Mouse (Mus musculus): ENCODE data around the gene Ttc13.

Ttc13 gene

DNA sequence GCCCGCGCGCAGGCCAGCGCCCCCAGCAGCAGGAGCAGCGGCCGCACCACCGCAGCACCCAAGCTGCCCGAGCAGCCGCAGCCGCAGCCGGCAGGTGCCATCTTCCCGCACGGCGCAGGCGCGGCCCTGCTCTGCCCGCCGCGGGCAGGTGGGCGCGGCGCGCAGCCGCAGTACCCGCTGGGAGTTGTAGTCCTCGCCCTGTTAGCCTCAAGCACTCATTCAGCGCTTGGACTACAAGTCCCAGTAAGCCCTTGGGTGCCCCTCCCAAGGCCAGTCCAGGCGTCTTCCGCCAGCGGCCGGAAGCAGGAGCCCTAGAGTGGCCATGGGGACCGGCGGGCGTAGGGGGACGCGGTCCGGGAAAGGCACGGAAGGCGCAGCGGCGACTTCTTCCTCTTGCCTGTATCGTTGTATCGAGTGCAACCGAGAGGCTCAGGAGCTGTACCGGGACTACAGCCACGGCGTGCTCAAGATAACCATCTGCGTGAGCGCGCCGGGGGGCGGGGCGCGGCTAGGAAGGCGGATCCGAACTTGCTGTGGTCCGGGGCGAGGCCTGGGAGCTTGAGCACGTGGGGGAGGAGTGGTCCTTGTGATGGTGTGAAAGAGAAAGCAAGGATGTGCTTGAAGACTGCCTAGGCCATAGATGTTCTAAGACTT, at the start of gene Ttc13, which contains the start of gene Arv1:
TSS of gene Ttc13 (minus strand) at position 122 of the 654 bp plus-strand sequence.
TSS of gene Arv1 (plus strand) at position 278 of the 654 bp plus-strand sequence.
- peak; percentile 94 to 95 for DNase-seq

DNA sequence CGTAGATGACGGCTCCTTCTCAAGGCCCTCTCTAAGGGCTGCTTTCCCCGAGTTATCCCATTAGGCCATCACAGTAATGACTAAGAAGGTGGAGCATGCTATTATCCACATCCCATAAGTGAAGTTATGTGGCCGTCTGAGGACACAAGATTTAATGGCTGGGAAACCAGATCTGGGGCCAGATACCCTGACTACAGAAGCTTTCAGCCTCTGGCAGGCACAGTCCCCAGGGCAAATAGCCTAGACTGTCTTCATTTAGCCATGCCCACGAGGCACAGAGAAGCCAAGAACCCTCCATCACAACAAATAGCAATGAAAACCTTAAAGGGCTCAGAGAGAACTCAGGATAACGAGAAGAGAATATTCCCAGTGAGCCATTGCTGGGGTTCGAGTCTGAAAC, 41.3 kb upstream of the Ttc13 start:
- no peak for DNase-seq

DNA sequence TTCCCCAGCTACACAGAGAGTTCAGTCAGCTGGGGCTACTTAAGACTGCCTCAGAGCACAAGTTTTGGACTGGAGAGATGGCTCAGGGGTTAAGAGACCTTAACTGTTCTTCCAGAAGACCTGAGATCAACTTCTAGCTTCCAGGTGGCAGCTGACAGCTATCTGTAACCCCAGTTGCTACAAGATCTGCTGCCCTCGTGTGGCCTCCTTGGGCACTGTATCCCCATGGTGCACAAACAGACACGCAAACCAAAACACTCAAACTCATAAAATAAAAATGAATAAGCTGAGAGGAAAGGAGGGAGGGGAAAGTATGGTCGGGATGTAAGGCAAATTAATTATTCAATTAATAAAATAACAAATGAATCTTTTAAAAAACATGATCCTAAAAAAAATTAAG, 36.8 kb upstream of the Ttc13 start:
- no peak for DNase-seq

DNA sequence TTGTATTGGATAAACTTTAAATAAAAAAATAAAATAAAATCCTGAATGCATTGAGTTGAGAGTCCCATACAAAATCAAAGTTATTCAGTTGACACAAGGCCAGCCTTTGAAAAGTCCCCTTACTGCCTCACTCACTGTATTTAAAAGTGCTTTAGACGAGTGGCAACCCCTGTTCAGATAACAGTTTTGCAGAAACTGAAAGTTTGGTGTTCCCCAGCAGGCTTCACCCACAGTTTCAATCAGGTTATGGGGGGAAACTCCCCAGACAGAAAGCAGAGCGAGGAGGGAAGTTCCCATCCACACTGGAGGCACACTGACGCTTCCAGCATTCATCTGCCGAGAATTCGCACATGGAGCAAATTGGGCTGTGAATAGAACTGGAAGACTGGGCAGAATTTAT, 34.8 kb upstream of the Ttc13 start:
- DNase-seq = no peak

DNA sequence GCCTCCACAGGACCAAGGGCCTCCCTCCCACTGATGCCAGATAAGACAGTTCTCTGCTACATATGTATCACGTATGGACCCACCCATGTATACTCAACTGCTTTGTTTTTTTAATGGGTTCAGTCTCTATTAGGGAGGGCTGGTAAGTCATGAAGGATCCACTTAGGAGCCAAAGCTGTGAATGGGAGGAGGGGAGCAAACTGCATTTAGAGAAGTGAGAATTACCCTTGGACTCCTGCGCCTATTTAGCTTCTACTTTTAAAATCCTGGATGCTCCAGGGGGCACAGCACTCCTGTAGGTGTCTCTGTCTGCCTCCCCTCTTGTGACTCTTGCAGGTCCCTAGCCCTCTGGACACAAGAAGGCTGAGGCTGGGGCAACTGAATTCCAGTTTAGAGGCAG, 34.4 kb upstream of the Ttc13 start:
- no peak for DNase-seq

DNA sequence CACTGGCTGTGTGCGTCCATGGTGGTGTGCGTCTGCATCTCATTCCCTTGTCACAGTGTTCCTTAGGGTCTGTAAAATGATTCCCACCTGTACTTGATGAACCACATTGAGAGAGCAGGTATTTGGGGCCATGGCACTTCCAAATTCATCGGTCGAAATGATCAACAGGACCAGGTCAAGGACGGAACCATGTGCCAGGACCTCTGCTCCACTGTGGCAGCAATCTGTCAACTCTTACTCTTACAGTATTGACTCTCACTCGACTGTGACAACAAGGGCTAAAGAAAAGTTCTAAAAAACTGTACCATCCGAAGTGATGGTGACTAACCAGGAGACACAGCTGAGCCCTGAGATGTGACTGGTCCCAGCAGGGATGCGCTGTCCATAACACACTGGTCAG, 33.7 kb upstream of the Ttc13 start:
- DNase-seq = no peak

DNA sequence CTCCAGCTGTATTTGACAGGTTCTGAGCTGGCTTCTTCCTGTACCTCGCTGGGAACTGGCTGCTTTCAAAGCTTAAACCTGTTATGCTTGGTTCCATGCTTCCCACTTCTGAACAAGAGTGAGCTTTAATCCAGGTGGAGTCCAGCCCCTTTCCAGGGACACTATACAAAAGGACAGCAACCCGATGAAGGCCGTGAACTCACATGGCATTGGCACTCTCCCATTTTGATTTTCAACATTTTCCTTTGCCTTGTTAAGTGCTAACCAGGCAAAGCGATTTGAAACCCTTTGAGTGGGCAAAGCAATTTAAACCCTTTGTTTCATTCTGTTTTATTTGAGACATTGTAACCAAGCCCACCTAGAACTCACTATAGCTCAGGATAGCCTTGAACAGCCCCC, 33.0 kb upstream of the Ttc13 start:
- DNase-seq = no peak

DNA sequence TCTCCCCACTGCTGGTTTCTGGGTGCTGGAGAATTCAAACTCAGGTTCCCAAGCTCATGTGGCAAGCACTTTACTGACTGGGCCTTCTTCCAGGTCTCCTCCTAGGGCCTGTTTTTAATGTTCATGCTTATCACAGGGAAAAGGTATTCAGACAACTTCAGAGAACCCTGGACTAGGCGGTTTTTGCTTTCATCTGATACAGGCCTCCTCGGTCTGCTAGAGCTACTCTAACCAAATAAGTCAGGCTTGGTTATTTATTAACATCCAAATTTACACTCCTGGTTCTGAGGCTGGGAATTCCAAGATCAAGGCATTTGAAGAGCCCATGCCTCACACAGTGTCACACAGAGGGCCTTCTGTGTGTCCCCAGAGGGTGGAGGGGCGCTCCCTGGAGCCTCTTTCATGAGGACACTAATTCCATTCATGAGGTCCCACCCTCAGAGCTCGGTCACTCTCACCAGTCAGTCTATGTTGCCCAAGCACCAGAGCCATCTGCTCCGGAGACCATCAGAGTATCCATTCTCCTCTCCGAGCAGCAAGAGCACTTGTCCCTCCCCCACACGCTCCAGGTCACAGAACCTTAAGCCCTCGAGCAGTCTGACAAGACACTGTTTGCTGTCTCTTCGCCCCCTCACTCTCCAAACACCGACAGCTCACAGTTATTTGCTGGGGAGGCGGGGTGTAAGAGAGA, 32.5 kb upstream of the Ttc13 start:
- no peak for DNase-seq

DNA sequence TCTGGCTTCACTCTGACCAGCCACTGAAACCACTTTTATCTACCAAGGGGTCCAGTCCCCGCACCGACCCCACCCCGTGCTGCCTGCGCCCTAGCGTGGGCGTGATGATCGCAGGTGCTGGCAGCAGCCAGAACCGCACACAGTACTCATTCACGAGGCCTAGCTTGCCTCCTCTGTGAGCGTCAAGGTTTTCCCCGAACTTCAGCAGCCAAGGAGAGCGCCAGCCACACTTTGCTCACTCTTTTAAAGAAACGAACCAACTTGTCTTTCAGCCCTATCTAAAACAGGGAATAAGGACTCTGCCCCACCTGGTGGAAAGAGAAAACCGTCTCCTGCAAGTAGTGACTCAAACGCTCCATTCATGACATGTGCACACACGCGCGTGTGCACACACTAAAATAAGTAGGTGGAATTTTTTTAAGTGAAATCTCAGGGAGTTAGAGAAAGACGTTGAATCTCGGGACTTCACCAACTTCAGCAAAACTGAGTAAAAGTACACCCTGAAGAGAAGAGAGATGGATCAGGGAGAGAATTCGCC, 30.6 kb upstream of the Ttc13 start:
- no peak for DNase-seq

DNA sequence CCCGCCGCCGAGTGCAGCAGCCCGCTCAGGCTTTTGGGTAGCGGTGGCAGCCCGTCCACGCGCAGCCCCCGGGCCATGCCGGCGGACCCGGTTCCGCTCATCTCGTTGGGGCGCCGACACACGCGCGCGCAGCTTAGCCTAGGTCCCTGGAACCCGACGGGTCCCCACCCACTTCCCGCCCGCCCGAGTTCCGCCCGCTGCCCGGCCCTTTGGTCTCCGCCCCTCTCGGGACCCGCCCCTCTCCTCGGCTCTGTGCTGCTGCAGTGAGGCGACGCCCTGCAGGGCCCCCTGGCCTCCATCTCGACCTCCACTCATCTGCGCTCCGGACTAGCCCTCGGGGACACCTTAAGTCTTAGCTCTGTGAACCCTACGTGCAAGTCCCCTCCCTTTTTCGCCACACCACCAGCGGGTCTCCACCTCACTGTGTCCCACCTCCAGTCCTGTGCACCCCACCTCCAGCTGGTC, 30.0 kb upstream of the Ttc13 start, which contains the start of gene Fam89a:
TSS of gene Fam89a (minus strand) at position 124 of the 465 bp plus-strand sequence.
- peak; percentile 32 to 35 for DNase-seq

DNA sequence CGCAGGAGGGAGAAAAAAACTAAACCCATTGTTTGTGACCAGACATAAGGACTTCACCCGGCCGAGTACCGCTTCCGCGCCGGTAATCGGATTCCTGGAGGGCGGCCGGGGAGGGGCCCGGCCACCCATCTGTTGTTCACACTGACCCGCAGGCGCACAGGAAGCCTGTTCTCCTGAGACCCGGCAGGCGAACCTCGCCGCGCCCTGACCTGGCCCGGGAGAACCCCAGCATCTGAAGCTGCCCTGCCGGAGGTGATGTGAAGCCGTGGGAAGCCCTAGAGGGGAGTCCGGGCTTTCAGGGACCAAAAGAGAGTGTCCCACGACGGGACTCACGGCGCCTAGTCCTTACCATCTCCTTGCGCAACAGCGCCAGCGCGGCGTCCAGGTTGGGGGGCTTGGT, 29.4 kb upstream of the Ttc13 start:
- no peak for DNase-seq

DNA sequence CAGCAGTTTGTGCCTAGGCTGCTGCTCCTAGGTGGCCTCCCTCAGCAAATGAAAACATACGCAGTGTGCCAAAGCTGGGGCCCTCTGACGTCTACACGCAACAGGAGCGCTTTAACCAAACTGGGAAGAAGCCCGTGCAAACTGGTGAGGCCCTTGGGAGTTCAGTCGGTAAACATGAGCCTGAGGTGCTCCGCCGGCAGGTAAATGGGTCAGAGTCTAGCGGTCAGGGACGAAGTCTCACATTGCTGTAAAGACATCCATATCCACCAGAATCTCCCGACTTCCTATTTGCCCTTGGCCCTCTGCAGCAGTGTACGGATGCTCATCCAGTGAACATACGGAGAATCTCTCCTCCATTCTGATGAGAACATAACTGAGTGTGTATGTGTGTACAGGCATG, 24.9 kb upstream of the Ttc13 start:
- DNase-seq = no peak

DNA sequence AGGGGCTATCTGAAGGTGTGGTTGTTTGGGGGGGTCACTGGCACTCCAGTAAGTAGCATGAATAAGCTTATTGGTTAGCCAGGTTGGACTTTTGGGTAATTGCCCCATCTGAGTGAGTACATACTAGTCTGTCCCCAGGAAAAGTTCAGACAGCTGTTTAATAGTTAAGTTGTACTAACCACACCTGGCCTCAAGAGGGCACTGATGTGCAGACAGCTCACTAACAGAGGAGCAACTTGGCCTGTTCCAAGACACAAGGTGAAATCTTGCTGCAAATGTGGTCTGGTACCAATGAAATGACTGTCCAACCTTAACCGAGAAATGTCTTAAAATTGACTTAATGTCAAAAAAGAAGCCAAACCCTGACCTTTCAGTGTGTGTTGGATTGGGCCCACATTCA, 17.5 kb upstream of the Ttc13 start:
- no peak for DNase-seq

DNA sequence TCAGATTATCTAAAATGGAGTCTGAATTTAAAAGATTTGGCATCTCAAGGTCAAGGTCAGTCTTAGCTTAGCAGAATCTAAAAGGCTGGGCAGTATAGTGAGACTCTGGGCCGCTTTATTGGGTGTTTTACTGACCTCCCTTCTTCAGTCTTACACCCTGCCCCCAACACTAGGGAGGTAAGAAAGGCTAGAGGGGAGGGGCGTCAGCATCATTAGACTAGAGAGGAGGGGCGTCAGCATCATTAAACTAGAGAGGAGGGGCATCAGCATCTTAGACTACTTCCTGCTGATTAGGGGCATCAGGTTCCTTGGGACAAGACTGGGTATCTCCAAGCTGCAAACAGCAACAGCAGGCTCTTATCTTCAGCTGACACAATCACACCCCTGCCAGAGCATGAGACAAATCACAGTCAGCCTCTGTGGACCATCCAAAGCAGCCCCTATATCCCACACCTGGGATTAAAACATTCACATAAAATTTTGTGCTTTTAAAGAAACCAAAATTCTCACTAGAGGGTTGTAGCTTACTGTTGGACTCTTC, 13.7 kb upstream of the Ttc13 start:
- no peak for DNase-seq

DNA sequence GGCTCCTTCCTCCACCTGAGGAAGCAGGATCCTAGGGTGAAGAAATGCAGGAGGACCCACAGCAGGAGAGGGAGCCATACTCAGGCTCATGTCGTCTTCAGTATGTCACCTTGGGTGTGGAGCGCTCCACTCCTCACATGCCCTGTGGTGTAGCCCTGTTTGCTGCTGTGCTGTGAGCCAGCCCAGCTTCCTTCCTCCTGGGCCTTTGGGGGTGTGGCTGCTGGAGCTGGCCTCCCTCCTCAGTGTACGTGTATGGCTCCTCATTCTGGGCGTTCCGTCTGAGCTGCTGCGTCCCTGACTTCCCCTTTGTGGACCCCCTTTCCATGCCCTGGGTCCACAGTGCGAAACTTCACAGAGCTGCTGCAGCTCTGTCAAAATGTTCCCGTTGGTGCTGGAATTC, 11.0 kb upstream of the Ttc13 start:
- no peak for DNase-seq

DNA sequence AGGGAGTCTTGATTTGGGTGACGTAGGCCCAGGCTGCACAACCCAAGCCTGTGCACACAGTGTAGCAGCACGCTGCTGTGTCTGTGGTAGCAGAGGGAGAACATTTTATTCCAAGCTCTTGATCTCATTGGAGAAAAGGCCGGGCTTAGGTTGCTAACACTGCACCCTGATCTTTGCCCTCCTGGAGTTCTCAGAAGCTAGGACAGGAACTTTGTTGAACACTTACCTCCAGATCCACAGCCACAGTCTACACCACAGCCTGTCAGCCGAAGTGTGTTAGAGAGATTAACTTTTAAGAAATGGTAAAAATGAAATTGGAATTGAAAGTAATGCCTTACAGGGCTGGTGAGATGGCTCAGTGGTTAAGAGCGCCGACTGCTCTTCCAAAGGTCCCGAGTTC, 2.5 kb upstream of the Ttc13 start:
- DNase-seq = no peak

DNA sequence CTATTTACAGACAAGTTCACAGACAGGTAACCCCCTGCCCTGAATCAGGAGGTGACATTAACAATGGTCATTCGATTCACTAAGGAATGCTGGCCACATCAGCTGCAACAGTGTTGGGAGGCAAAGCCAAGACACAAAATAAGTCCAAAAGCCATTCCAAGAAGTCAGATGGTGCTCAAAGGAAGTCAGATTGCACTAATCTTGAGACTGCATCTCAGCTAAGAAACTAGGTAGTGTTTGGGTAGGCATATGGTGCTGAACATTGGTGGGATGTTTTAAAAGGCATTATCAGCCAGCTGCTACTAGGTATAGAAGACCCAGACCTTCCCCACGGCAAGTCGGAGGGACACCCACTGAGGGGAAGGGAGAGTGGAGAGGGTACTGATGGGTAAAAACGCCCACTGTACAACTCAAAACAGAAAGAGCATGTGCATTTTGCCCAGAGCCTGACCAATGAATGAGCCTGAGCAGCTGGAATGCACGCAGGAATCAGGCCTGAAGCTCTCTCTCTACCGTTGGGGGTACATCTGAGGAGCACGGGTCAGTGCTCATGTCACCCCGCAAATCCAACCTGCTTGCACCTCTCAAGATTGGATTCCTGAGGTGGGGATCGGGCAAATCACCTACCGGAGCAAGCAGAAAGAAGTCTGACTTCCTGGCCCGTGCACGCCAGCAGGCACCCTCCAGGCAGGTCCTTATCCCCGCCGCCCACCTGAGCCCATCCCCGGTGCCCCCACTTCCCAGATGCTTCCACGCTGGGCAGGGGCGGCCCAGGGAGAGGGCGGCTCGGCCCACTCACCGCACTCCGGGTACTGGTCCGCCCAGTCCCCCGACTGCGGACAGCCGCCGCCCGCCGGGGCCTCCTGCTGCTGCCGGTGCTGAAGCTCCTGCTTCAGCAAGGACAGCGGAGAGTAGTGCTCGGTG, 583 bp downstream of the Ttc13 start:
- DNase-seq = no peak

DNA sequence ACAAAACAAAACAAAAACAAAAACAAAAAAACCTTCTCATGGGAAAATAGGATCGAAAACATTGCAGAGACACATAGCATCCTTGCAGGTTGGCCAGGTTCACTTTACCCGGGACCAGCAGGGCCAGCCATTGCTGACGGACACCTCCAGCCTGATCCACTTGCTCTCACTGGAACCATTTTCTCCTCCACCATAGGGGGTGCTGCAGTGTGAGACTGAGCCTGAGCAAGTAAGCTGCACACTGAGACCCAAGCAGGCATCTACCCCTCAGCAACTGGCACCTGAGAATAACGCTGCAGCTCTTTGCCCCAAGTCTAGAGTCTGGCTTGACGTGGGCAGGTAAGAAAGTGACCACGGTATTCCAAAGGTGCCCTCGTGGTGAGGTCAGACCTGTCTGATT, 1.6 kb downstream of the Ttc13 start:
- DNase-seq = no peak

DNA sequence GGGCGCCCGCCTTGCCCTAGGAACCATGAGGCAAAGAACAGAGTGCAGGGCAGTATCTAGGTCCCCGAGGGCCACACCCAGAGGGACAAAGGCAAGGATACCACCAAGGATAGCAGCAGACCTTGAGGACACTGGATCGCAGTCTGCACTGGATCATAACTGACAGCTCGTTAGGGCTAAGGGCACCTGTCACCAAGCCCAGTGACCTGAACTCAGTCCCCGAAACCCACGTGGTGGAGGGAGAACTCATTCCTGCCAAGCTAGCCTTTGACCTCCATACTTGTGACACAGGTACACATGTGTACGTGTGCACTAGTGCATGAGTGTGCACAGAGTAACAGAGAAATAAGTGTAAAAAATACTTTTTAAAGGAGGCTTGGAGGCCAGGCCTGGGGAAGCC, 6.0 kb downstream of the Ttc13 start:
- no peak for DNase-seq

DNA sequence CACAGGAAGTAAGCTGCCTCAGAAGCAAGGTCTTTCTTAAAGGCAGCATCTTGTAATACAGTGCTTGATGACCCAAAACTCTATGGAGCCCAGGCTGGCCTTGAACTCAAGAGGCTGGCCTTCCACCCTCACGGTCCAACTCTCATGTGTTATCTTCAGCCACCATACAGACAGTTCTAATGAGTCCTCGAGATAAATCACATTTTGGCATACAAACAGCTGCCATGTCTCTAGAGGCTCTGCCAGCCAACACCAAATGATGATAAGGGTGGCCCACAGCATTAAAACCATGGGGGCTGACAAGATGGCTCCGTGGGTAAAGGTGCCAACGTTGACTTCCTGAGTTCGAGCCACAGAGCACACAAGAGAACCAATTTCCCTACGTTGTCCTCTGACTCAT, 8.6 kb downstream of the Ttc13 start:
- no peak for DNase-seq

DNA sequence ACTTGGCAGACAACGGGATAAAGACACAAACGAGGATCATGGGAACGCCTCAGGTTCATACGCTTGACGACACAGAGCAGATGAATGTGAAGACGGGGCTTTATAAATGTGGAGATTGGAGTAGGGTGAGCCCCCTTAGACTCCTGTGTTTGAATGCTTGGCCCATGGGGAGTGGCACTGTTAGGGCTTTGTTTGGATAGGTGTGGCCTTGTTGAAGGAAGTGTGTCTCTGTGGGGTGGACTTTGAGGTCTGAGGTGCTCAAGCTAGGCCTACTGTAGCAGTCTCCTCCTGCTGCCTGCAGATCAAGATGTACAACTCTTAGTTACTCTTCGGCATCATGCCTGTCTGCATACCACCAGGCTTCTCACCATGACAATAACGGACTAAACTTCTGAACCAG, 16.0 kb downstream of the Ttc13 start:
- no peak for DNase-seq

DNA sequence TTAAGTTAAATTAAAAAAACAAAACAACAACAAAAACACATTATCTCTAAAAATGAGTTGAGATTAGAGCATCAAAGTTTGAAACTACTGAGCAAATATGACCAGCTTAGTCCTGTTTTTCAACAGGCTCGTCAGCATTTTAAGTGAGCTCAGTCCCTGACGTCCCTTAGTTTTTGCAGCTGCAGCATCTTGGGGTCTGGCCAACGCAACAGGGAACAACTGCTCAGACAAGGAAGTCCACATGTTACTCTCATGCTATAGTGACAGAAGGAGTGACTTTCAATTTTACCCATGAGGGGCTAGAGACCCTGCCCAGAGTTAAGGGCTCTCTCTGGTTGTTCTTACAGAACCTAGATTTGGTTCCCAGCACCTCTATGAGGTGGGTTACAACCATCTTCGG, 17.4 kb downstream of the Ttc13 start:
- no peak for DNase-seq

DNA sequence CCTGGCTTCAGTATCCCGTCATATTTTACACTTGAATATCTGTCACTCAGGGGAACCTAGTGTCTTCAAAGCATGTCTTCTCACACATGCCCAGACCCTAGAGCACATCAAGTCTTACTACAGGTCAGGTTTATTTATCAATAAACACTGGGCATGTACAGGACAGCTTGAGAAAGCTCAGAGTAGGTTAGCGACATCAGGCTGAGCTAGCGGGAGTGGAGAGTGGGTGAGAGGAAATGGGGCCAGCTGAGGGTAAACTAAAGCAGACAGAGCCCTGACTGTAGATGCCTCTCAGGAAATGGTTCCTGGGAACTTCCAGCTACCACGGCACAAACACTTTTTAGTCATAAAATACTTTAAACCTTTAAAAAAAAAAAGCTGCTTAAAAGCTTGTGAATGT, 18.3 kb downstream of the Ttc13 start:
- DNase-seq = no peak

All from thymus, adult 18-20 months (tissue).